Mouse (Mus musculus): ENCODE results near the gene AI413582. TPM values are rescaled to one million over a fixed set of nuclear protein-coding genes. Genes with fewer than 3 reads are reported as not detected.
A peak's percentile ranks its signal among the peaks of the same experiment; 100 is the strongest.

AI413582 gene
- polyA plus RNA-seq, 1 experiment from 2014 or later = 16.7 TPM

DNA sequence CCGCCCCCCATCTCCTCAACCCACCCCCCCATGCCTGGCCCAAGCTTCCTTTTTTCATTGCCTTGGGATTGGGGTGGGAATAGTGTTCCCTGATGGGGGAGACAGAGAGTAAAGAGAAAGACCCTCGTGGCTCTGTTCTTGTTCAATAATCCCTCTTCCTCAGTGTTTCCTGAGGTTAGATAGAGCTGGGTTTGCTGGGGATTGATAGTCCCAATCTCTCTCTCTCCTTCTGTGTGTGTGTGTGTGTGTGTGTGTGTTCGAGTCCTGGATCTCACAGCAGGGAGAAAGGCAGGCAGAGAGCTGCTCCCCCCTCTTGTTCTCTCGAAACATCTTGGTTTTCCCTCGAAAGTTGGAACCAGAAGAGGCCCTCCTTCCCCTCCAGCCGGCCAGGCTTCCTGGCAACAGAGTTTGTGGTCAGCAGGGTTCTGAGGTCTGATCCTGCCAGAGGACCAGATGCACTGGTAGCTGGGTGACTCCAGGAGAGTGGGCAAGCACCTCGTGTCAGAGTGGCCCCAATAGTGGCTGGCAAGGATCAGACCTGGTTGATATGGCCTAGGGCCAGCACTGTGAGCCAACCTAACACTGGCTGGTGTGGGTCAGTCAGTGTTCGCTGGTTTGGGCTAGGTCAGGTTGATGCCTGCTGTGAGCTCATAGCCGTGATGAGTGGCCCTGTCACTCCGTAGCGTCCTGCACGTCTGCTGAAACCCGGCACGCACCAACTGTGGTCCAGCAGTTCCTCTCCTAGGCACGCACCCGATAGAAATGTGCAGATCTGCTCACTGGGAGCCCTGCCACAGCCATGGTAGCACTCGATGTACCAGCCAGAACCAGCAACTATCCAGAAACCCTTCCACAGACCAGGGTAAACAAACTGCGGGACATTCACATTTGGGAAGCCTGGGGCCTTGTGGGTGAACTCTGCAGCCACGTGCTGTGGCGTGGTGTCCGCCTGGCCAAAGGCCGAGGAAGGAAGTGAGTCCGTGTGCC, 13.0 kb downstream of the AI413582 start:
- peaks cover 40% of the 10 kb centered on the region for H3K4me1 ChIP-seq (ENCODE audit: insufficient read depth)
- 47% methylated on average over 23 of the region's 23 CpGs for WGBS (ENCODE audit: insufficient replicate concordance)
- H3K4me2 ChIP-seq (ENCODE audit: low read depth, low read length) = no peak overlapping the region
- H3K36me3 ChIP-seq (replicated peaks; ENCODE audit: insufficient read depth, low read length) = no peaks in the 10 kb centered on the region
- H3K9me3 ChIP-seq (ENCODE audit: low read length) = no peaks in the 10 kb centered on the region
- no peak overlapping the region for H3K4me3 ChIP-seq (ENCODE audit: low read depth, low read length)
- ATAC-seq (no peak), DNase-seq (no peak)
- no peak overlapping the region for H3K9ac ChIP-seq (replicated peaks)
- no peaks in the 10 kb centered on the region for H3K27me3 ChIP-seq (ENCODE audit: insufficient read depth, low read length)
- H3K27ac ChIP-seq (ENCODE audit: low read depth) = peak overlapping the region; percentile 68
- TF ChIP-seq EP300 (IDR thresholded peaks at IDR 0.05; ENCODE audit: low read depth) = no peak
- TF ChIP-seq CTCF (IDR thresholded peaks at IDR 0.05; ENCODE audit: low read depth) = no peak

DNA sequence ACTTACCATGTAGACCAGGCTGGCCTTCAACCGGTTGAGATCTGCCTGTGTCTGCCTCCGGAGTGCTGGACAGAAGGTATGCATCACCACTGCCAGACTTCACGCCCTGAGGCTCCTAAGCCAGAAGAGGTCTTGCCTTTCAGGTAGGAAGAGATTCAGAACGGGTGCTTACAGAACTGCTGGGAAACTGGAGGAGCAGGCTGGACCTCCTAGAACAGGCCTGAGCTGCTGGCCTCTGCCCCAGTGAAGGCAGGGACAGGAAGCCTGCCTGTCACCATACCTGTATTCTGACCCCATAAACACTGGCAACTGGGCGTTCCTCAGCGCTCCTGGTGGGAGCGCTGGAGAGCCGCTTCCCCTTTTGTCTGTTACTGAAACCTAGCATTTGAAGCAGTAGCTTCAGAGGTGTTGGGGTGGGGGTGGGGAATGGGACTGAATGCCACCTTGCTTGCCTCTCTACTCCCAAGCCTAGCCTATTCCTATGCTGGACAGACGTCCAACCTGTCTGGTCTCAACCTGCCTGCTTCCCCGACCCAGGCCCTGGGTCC, 14.1 kb downstream of the AI413582 start:
- 50% methylated on average over 10 of the region's 10 CpGs for WGBS (ENCODE audit: insufficient replicate concordance)
- ATAC-seq = no peak
- H3K27ac ChIP-seq (ENCODE audit: low read depth) = no peak overlapping the region

GRCm38 (mm10) chr17:27549234-27549633, 16.3 kb downstream of the AI413582 start:
- no peaks in the 10 kb centered on the region for H3K36me3 ChIP-seq (replicated peaks; ENCODE audit: insufficient read depth, low read length)
- no peaks in the 10 kb centered on the region for H3K9me3 ChIP-seq (ENCODE audit: low read length)
- peaks cover 9% of the 10 kb centered on the region for H3K27me3 ChIP-seq (ENCODE audit: insufficient read depth, low read length)
- H3K4me1 ChIP-seq (ENCODE audit: insufficient read depth) = peaks cover 25% of the 10 kb centered on the region
- H3K4me3 ChIP-seq (ENCODE audit: low read depth, low read length) = no peak overlapping the region
- no peak for TF ChIP-seq CTCF (IDR thresholded peaks at IDR 0.05; ENCODE audit: low read depth)
- no peak overlapping the region for H3K9ac ChIP-seq (replicated peaks)
- ATAC-seq = no peak
- 61% methylated on average over 8 of the region's 8 CpGs for WGBS (ENCODE audit: insufficient replicate concordance)
- no peak for DNase-seq
- no peak overlapping the region for H3K27ac ChIP-seq (ENCODE audit: low read depth)
- no peak overlapping the region for H3K4me2 ChIP-seq (ENCODE audit: low read depth, low read length)

More for the DNA sequence above, 14.1 kb downstream of the AI413582 start:
- Histone ChIP-seq H3K27me3 (ENCODE audit: insufficient read depth, low read length) (peaks cover 2% of the 10 kb centered on the region), H3K4me3 (ENCODE audit: low read depth, low read length) (no peak overlapping the region), H3K9me3 (ENCODE audit: low read length) (no peaks in the 10 kb centered on the region), H3K4me2 (ENCODE audit: low read depth, low read length) (no peak overlapping the region), H3K36me3 (replicated peaks; ENCODE audit: insufficient read depth, low read length) (no peaks in the 10 kb centered on the region), H3K4me1 (ENCODE audit: insufficient read depth) (peaks cover 40% of the 10 kb centered on the region), H3K9ac (replicated peaks) (no peak overlapping the region)
- DNase-seq = no peak
- TF ChIP-seq CTCF (IDR thresholded peaks at IDR 0.05; ENCODE audit: low read depth) (peak; percentile 30; the same call in 1 of the 2 replicates), EP300 (IDR thresholded peaks at IDR 0.05; ENCODE audit: low read depth) (no peak)

GRCm38 (mm10) chr17:27547253-27547868, 18.2 kb downstream of the AI413582 start:
- 64% methylated on average over 9 of the region's 9 CpGs for WGBS (ENCODE audit: insufficient replicate concordance)
- DNase-seq (no peak), ATAC-seq (peak; percentile 52; the same call in 1 of the 2 replicates)

DNA sequence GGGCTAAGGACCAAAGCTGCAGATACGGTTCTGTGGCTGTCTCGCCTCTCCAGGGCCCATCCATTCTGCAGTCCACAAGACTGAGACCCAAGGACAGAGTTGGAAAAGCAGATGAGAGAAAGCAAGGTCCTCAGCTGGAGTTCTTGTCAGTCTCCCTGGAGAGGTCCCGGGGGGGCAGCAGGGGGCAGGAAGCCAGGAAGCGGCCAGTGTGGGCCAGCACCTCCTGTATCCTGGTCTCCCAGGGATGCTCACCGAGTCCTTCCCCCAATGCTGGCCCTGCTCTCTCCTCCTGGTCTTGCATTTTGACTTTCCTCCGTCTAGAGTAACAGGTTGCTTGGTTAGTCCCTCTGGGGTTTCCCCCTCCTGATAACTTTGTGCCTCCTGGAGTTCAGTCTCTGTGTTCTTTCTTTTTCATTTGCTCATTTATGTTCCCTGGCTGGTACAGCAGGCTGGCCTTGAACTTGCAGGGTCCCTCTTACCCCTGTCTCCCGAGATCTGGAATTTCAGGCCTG, 18.9 kb downstream of the AI413582 start:
- no peak for DNase-seq
- WGBS (ENCODE audit: insufficient replicate concordance) = 71% methylated on average over 7 of the region's 7 CpGs
- no peaks in the 10 kb centered on the region for H3K9me3 ChIP-seq (ENCODE audit: low read length)
- peaks cover 8% of the 10 kb centered on the region; the same call in 1 of the 2 replicates for H3K4me1 ChIP-seq (ENCODE audit: insufficient read depth)
- H3K27me3 ChIP-seq (ENCODE audit: insufficient read depth, low read length) = peaks cover 9% of the 10 kb centered on the region
- H3K27ac ChIP-seq (ENCODE audit: low read depth) = no peak overlapping the region
- no peak overlapping the region for H3K4me2 ChIP-seq (ENCODE audit: low read depth, low read length)
- TF ChIP-seq EP300 (IDR thresholded peaks at IDR 0.05; ENCODE audit: low read depth) = no peak
- TF ChIP-seq CTCF (IDR thresholded peaks at IDR 0.05; ENCODE audit: low read depth) = no peak
- no peak overlapping the region for H3K4me3 ChIP-seq (ENCODE audit: low read depth, low read length)
- no peak overlapping the region for H3K9ac ChIP-seq (replicated peaks)
- H3K36me3 ChIP-seq (replicated peaks; ENCODE audit: insufficient read depth, low read length) = no peaks in the 10 kb centered on the region
- ATAC-seq = no peak

More at GRCm38 (mm10) chr17:27547253-27547868, 18.2 kb downstream of the AI413582 start:
- Histone ChIP-seq H3K4me1 (ENCODE audit: insufficient read depth) (peaks cover 16% of the 10 kb centered on the region), H3K9ac (replicated peaks) (no peak overlapping the region), H3K9me3 (ENCODE audit: low read length) (no peaks in the 10 kb centered on the region), H3K36me3 (replicated peaks; ENCODE audit: insufficient read depth, low read length) (no peaks in the 10 kb centered on the region), H3K4me2 (ENCODE audit: low read depth, low read length) (no peak overlapping the region), H3K4me3 (ENCODE audit: low read depth, low read length) (no peak overlapping the region), H3K27me3 (ENCODE audit: insufficient read depth, low read length) (peaks cover 9% of the 10 kb centered on the region), H3K27ac (ENCODE audit: low read depth) (no peak overlapping the region)
- TF ChIP-seq EP300 (IDR thresholded peaks at IDR 0.05; ENCODE audit: low read depth) (no peak), CTCF (IDR thresholded peaks at IDR 0.05; ENCODE audit: low read depth) (no peak)

- ATAC-seq = no peak
- Histone ChIP-seq H3K27me3 (ENCODE audit: insufficient read depth, low read length) (peaks cover 9% of the 10 kb centered on the region), H3K9ac (replicated peaks) (no peak overlapping the region), H3K27ac (ENCODE audit: low read depth) (no peak overlapping the region), H3K4me3 (ENCODE audit: low read depth, low read length) (no peak overlapping the region), H3K36me3 (replicated peaks; ENCODE audit: insufficient read depth, low read length) (no peaks in the 10 kb centered on the region), H3K9me3 (ENCODE audit: low read length) (no peaks in the 10 kb centered on the region), H3K4me1 (ENCODE audit: insufficient read depth) (peaks cover 8% of the 10 kb centered on the region; the same call in 1 of the 2 replicates), H3K4me2 (ENCODE audit: low read depth, low read length) (no peak overlapping the region)
- TF ChIP-seq EP300 (IDR thresholded peaks at IDR 0.05; ENCODE audit: low read depth) (no peak), CTCF (IDR thresholded peaks at IDR 0.05; ENCODE audit: low read depth) (no peak)
- WGBS (ENCODE audit: insufficient replicate concordance) = 52% methylated on average over 12 of the region's 12 CpGs
- DNase-seq = no peak
Observed at GRCm38 (mm10) chr17:27545991-27546390, 19.6 kb downstream of the AI413582 start.
